Mouse (Mus musculus): ENCODE measurements at regions not wholly inside any gene's neighbourhood (a gene's known extent, or its start where the extent isn't known, plus 50 kb on each side); places are given as distances from the start of the nearest gene placed in this dataset.

DNA sequence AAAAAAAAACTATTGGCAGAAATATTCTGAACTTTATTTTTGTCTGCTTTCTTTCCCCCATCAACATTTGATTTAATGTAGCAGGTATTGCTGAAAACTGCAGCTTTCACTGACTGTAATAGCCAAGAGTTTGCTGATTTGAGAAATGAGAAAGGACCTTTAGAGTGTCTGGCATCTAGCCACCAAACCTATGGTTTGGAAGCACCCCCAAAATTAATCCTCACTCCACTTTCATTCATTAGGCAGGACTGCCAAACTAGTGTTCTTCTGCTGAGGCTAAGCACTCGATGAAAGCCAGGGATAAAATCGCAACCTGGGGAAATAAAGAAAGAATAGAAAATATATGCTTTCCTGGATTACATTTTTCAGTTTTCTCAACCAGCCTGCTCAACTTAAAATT lies 320.4 kb downstream of the Atp6ap1l start:
- DNase-seq = no peak

GRCm38 (mm10) chr13:90575371-90575770 lies 329.8 kb downstream of the Atp6ap1l start:
- no peak for DNase-seq

DNA sequence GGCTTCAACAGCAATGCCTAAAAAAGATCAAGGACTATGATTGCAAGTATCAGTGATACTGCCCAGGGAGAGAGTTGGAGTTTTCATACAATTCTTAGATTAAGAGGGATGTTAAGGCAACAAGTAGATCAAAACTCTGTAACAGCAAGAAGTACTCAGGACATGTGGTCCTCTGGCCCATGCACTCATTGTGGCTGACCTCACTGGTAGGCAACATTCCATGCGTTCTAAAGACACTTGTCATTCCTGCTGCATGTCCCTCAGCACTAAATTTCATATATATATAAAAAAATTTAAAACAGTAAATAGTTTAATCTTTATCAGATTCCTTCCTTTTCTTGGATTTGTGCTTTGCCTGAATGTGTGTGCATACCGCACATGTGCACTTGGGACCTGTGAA lies 332.6 kb downstream of the Atp6ap1l start:
- no peak for DNase-seq

GRCm38 (mm10) chr13:90563183-90563840 lies 341.8 kb downstream of the Atp6ap1l start:
- DNase-seq = no peak

- no peak for DNase-seq
These were observed 345.1 kb downstream of the Atp6ap1l start for GRCm38 (mm10) chr13:90560095-90560494.

- DNase-seq = no peak
These were observed 345.7 kb downstream of the Atp6ap1l start for GRCm38 (mm10) chr13:90559481-90559880.

- DNase-seq = no peak
These were observed 354.0 kb downstream of the Atp6ap1l start for GRCm38 (mm10) chr13:90551166-90551565.

DNA sequence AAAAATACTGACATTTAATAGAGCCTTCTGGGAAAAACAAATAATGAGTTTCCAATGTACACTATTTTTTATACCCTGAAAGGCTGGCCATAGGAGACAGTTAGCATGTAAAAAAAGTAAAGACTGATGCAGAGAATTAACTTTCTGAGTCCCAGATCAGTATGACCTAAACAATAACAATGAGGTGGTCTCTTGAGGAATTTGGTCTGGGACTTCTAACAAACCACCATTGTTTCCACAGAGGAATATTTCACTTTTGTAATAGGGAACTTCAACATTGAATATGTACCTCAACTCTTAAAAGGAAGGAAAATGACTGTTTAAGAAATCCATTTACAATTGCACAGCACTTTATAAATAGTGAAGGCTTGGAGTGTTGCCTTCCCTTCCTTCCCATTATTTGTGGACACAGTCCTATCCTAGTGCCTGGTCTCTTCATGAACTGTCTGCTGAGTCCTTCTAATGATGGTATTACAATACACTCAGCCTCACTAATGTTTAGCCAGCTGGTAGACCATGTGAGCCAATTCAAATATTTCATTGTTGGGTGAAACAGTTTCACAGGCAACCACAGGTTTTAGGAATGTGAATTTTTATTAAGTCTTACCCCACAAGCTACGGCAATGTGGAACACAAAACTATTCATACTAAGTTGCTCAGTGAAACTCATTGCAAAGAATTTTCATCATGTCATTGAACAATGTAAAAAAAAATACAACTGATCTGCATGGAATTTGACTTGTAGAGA lies 358.7 kb downstream of the Atp6ap1l start:
- DNase-seq = no peak

DNA sequence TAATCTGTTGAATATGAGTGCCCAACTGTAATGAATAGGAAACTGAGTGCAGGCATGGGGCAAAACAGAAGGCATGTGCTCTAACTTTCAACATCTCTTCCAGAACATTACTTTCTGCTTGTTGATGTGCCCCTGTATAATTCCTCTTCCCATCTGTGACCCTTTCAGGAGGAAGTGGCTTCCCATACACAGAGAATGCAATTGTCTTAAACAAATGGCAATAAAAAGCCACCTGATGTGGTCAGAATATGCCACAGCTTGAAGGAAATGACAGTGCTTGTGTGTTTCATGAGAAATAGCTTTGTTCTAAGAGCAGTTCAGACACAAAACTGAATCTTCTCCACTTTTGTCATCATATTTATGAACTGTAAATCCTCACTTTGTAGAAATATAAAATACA lies 359.3 kb downstream of the Atp6ap1l start:
- no peak for DNase-seq

- DNase-seq = no peak
These were observed 367.6 kb downstream of the Atp6ap1l start for GRCm38 (mm10) chr13:90537525-90537924.

- no peak for DNase-seq
These were observed 378.2 kb downstream of the Atp6ap1l start for GRCm38 (mm10) chr13:90526998-90527397.

DNA sequence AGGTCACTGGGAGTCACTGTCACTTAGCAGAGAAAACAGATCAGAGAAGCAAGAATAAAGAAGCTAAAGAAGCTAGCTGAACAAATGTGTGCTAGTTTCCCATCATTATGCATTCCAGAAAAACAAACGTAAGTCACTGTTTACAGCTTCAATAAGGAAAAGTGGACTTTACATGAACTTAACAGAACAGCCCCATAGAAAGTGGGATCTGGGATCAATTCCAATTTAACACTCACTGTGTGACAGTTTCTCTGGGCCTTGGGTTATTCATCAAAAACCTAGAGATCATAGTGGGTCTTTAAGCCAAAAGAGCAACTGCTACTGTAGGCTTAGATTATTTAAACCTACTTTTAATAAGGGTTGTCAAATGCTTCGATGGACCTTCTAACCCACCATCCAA lies 379.4 kb downstream of the Atp6ap1l start:
- no peak for DNase-seq

DNA sequence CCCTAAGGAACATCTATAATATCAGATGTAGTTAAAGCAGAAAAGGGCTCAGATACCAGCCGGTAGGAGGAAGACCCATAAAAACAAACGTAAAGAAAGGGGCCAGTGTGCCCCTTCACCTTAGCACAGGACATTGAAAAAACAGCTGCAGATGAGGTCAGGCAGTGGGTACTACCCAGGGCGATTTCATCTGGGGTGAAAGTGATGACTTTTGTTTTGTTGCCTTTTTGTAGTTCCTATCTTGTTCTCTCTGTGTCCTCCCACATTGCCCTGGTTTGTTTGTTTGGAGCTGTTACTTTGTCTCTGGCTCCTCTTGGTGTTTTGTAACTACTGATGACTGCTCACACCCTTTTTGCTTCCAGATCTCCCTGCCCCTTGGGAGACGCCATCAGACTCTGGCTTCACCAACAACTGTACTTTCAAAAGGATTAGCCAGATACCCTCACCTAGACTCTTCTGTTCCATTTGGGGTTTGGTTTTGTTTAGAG lies 383.4 kb downstream of the Atp6ap1l start:
- no peak for DNase-seq

- no peak for DNase-seq
These were observed 384.0 kb downstream of the Atp6ap1l start for GRCm38 (mm10) chr13:90520992-90521757.

GRCm38 (mm10) chr13:90515773-90516503 lies 389.2 kb downstream of the Atp6ap1l start:
- DNase-seq = peak; percentile 12 to 17

DNA sequence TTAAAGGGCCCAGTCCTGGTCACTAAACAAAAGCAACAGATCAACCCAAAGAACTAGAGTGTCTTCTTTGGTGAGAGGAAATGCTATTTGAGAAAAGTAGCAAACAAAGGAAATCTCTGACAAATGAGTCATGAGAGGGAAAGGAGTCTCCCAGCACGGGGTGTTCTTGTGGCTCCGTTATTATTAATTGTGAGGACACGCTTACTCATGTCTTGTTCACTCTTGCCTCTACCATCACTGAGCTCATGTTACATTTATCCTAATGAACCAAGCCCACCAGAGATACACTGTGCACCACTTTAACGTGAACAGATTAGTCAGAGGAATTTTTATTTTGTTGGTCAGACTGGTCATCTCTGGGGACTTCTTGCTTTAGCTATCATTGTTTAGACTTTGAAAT lies 391.3 kb downstream of the Atp6ap1l start:
- DNase-seq = no peak

DNA sequence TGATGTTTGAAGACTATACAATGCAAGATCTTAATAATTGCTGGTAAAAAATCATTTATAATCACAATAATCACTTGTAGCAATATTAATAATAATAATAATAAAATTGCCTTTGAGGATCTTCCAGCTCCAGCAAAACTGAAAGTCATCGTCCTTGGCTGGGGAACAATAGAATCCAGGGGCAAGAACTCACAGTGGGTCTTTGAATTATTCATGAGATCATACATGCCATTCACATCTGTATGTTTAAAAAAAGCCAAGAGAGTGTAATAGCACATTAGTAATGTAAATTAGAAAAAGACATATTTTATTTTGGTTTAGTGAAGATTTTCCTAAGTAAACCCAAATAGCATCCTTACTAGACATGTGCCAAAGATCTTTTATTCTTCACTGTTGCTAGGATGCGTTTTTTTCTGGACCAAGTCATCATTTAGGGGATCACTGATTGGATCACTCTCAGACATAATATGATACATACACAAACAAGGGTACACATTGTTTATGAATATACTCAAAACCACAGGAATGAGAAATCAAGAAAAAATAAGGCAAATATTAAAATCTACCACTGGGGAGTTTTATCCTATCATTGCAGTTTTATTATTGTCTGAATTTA lies 392.3 kb downstream of the Atp6ap1l start:
- DNase-seq = no peak

DNA sequence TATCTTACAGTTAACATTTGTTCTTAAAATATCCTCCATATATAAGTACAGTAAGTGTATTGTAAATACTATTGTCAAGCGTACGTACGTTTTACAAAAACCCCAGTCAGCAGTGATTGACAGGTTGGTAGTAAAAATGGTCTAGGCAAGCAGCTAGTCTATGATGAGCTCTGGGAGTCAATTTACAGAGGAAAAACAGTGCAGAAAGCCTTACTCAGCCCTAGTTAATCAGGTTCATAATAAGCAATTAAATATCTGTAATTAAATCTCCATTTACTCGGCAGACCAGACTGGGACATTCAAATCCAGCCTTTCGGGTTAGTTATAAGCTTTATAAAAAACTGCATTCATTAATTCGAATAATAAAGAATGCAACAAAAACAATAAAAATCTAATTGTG lies 394.7 kb downstream of the Atp6ap1l start:
- DNase-seq = no peak

DNA sequence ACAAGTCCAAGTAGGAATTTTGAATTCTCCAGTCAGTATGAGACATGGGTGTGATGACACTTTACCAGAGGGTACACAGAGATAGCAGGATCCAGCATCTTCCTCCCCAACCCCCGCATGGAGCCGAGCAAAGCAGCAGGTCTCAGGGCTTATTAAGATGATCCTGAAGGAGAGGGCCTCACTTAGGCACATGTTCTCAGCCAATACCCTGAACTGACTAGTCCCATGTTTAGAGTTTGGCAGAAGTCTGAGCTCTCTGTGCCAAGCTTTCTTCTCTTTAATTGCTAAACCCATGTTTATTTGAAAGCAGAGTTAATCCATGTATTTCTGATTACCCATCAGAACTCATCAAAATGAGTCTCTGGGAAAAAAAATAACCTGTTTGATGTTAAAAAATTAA lies 402.0 kb downstream of the Atp6ap1l start:
- DNase-seq = no peak

- DNase-seq = no peak
These were observed 403.0 kb downstream of the Atp6ap1l start for GRCm38 (mm10) chr13:90502141-90502540.

DNA sequence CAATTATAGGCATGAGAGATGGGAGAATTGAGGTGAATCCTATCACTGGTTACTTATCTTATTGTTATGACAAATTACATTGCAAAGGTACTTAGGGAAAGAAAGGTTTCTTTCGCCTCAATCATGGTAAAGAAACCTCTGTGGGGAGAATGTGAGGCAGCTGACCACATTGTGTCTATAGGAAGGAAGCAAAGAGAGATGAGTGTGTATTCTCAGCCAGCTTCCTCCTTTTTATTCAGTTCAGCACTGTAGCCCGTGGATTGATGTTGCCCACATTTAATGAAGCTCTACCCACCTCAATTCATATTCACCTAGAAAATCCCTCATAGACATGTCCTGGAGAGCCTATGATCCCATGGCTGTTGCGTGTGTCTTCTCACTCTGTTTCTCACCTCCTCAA lies 406.2 kb downstream of the Atp6ap1l start:
- DNase-seq = no peak

DNA sequence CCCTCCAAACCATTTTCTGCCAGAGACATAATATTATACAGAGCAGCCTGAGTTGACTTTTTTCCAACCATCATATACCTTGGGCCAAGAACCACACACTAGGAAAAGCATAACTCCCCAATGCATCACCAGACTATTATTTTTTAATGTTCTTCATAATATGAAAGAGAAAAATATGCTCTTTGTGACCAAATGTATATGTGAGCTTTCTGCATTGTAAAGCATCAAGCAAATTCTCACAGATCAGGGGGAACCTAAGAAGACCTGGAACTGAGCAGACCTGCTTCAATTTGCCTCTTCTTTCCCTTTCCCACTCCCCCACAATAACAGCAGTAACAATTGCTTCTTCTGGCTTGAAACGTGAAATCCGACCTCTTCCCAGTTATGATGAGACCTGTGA lies 407.6 kb downstream of the Atp6ap1l start:
- no peak for DNase-seq

Measured in spleen, adult 18-20 months (tissue).